ENCODE assay signal across 21 mouse cellular contexts in genomic region chr3:135817124-135817523, GRCm38 (mm10). TPM values are rescaled to one million over a fixed set of nuclear protein-coding genes. Genes with fewer than 3 reads are reported as not detected.
DNase-seq lines count a peak whose midpoint lies in the region; ATAC-seq and TF ChIP-seq lines count a peak whose summit lies in the region.
"Had no signal": no experiment of that assay in that cellular context is flagged by ENCODE, and none has a peak within 500 bp of the region (broad histone marks: within the 10 kb centered on the region; RNA-seq: fewer than 3 reads in every experiment).

No protein-coding gene starts in this region.

- no peak for TF ChIP-seq POLR2A in testis, adult 2 months (IDR thresholded peaks at IDR 0.05; ENCODE audit: control insufficient read depth, low read depth, low read length)

- peaks cover 3% of the 10 kb centered on the region for H3K4me1 ChIP-seq in testis, adult 2 months (ENCODE audit: control insufficient read depth, insufficient read depth, low read length)
- H3K4me1 ChIP-seq in forebrain, embryonic 13.5 days = no peaks in the 10 kb centered on the region
- H3K4me1 ChIP-seq: embryonic facial prominence, embryonic 10.5 days; embryonic facial prominence, embryonic 12.5 days had no signal

- TF ChIP-seq CTCF in testis, adult 2 months (IDR thresholded peaks at IDR 0.05; ENCODE audit: control insufficient read depth, insufficient read depth, insufficient replicate concordance, low read depth, low read length) = no peak

- peak overlapping the region; percentile 83 for H3K4me3 ChIP-seq in testis, adult 2 months (ENCODE audit: control insufficient read depth, low read depth, low read length)
- no peak overlapping the region for H3K4me3 ChIP-seq in forebrain, embryonic 13.5 days
- H3K4me3 ChIP-seq: embryonic facial prominence, embryonic 10.5 days; embryonic facial prominence, embryonic 12.5 days had no signal

- H3K9ac ChIP-seq in forebrain, embryonic 13.5 days = no peak overlapping the region
- H3K9ac ChIP-seq: embryonic facial prominence, embryonic 12.5 days had no signal

- no peaks in the 10 kb centered on the region for H3K27me3 ChIP-seq in testis, adult 2 months (ENCODE audit: control insufficient read depth, insufficient read depth, low read length)
- no peaks in the 10 kb centered on the region for H3K27me3 ChIP-seq in forebrain, embryonic 13.5 days
- H3K27me3 ChIP-seq: embryonic facial prominence, embryonic 12.5 days had no signal

- 89% methylated on average over 1 of the region's 1 CpGs for WGBS in forebrain, embryonic 13.5 days

- ATAC-seq in common myeloid progenitor, adult 5-6 weeks (replicated peaks; ENCODE audit: low read depth, poor library complexity, severe bottlenecking) = peak; percentile 84
- ATAC-seq in megakaryocyte, adult 5-6 weeks (ENCODE audit: poor library complexity, severe bottlenecking) = peak; percentile 89
- no peak for ATAC-seq in forebrain, embryonic 13.5 days
- ATAC-seq: forebrain, embryonic 14.5 days; forebrain, embryonic 16.5 days had no signal

- no peaks in the 10 kb centered on the region for H3K9me3 ChIP-seq in forebrain, embryonic 13.5 days (replicated peaks)
- H3K9me3 ChIP-seq: embryonic facial prominence, embryonic 10.5 days; embryonic facial prominence, embryonic 12.5 days had no signal

- no peak for DNase-seq in testis, postnatal 14 days (ENCODE audit: low spot score)
- no peak for DNase-seq in right cerebral cortex, adult 18-20 months
- DNase-seq in gastrocnemius, postnatal 10 days = no peak
- DNase-seq: adrenal gland, adult 2 months; adrenal gland, postnatal 10 days; adrenal gland, postnatal 25 days; B cell, adult 2 months; cerebellum, adult 11 months; cerebellum, adult 18-20 months; cerebellum, adult 8-10 months; cerebellum, adult 9-11 months; cerebellum, postnatal 14 days; cerebellum, postnatal 36 days had no signal

- no peaks in the 10 kb centered on the region for H3K36me3 ChIP-seq in testis, adult 2 months (ENCODE audit: control insufficient read depth, insufficient read depth, low read length)
- no peaks in the 10 kb centered on the region for H3K36me3 ChIP-seq in forebrain, embryonic 13.5 days (ENCODE audit: poor library complexity, severe bottlenecking)
- H3K36me3 ChIP-seq: embryonic facial prominence, embryonic 10.5 days; embryonic facial prominence, embryonic 12.5 days had no signal

- no peak overlapping the region for H3K4me2 ChIP-seq in forebrain, embryonic 13.5 days
- H3K4me2 ChIP-seq: embryonic facial prominence, embryonic 12.5 days had no signal

- peak overlapping the region; percentile 13; the same call in 1 of the 2 replicates for H3K27ac ChIP-seq in testis, adult 2 months (ENCODE audit: control insufficient read depth, insufficient read depth, low read depth, low read length)
- H3K27ac ChIP-seq in forebrain, embryonic 13.5 days = no peak overlapping the region
- H3K27ac ChIP-seq: embryonic facial prominence, embryonic 10.5 days; embryonic facial prominence, embryonic 12.5 days had no signal

RNA-seq across cellular contexts. Expression of gene Slc39a8, which starts 8.0 kb away (rescaled TPM):
- 18.8 and 21.2 TPM in 2 replicates for polyA plus RNA-seq in testis, adult 2 months (2012; rRNA removed)
- total RNA-seq in common myeloid progenitor, adult 5-6 weeks (2017) = 18.4 and 22.6 TPM in 2 replicates
- total RNA-seq in megakaryocyte, adult 5-6 weeks (2015) = 3.3 and 5.5 TPM in 2 replicates
- total RNA-seq in megakaryocyte, adult 5-6 weeks (2017) = 2.7 and 5.2 TPM in 2 replicates
- polyA plus RNA-seq in forebrain, embryonic 13.5 days (2015; fragmentation: Nextera tagmentation; extraction: Ambion mirVana) = 5.9 and 7.5 TPM in 2 replicates
- total RNA-seq in gastrocnemius, postnatal 10 days (2021) = 1 to 10 TPM; 1.3 to 1.5 TPM
